ENCODE assay signal across 8 mouse cellular contexts in genomic region chr4:119338861-119339361, GRCm38 (mm10). TPM values are rescaled to one million over a fixed set of nuclear protein-coding genes. Genes with fewer than 3 reads are reported as not detected.
DNase-seq lines count a peak whose midpoint lies in the region; ATAC-seq lines count a peak whose summit lies in the region.

No protein-coding gene starts in this region.

- H3K9ac ChIP-seq in kidney, embryonic 16.5 days (replicated peaks; ENCODE audit: low read length): no peak overlapping the region
- H3K9ac ChIP-seq in liver, embryonic 11.5 days (ENCODE audit: low read depth, low read length): no peak overlapping the region

- no peak overlapping the region for H3K27ac ChIP-seq in kidney, embryonic 16.5 days (ENCODE audit: low read length)
- H3K27ac ChIP-seq in liver, embryonic 11.5 days (ENCODE audit: low read depth, low read length): no peak overlapping the region

- WGBS in kidney, embryonic 16.5 days: 3% methylated on average over 10 of the region's 10 CpGs
- 6% methylated on average over 10 of the region's 10 CpGs for WGBS in liver, embryonic 11.5 days

- no peaks in the 10 kb centered on the region for H3K36me3 ChIP-seq in kidney, embryonic 16.5 days (ENCODE audit: insufficient read depth, low read length)
- no peaks in the 10 kb centered on the region for H3K36me3 ChIP-seq in liver, embryonic 11.5 days (ENCODE audit: control insufficient read depth, insufficient read depth, low read length)

- ATAC-seq in kidney, embryonic 16.5 days (ENCODE audit: low FRiP score, low TSS enrichment): peak; percentile 35; the same call in 1 of the 2 replicates
- no peak for ATAC-seq in liver, embryonic 11.5 days (replicated peaks; ENCODE audit: low FRiP score)

- H3K27me3 ChIP-seq in kidney, embryonic 16.5 days (ENCODE audit: insufficient read depth, low read length): no peaks in the 10 kb centered on the region
- H3K27me3 ChIP-seq in liver, embryonic 11.5 days (replicated peaks; ENCODE audit: control insufficient read depth, insufficient read depth, low read length): no peaks in the 10 kb centered on the region

- H3K9me3 ChIP-seq in kidney, embryonic 16.5 days (ENCODE audit: low read length): no peaks in the 10 kb centered on the region
- H3K9me3 ChIP-seq in liver, embryonic 11.5 days (ENCODE audit: control insufficient read depth, low read length): no peaks in the 10 kb centered on the region

- H3K4me2 ChIP-seq in kidney, embryonic 16.5 days (replicated peaks; ENCODE audit: low read depth, low read length): no peak overlapping the region
- H3K4me2 ChIP-seq in liver, embryonic 11.5 days: no peak overlapping the region; the same call in 1 of the 2 replicates

- DNase-seq in 3T3-L1 (ENCODE audit: low read depth, low spot score): peak; percentile 48
- DNase-seq in MN1 (ENCODE audit: low spot score): peak; percentile 65
- peak; percentile 74 to 85 for DNase-seq in cerebellum, postnatal 14 days
- DNase-seq in frontal cortex, postnatal 36 days (ENCODE audit: low spot score in 2 of 2): peak; percentile 30 to 32
- peak; percentile 44 for DNase-seq in liver, embryonic 11.5 days (ENCODE audit: low spot score)
- DNase-seq in naive thymus-derived CD4-positive, alpha-beta T cell, adult 2 months (ENCODE audit: low read depth): peak; percentile 68
- peak; percentile 41 for DNase-seq in thymus, postnatal 0 days (ENCODE audit: low spot score)

- H3K4me3 ChIP-seq in kidney, embryonic 16.5 days (ENCODE audit: low read length): no peak overlapping the region
- H3K4me3 ChIP-seq in liver, embryonic 11.5 days (ENCODE audit: low read depth, low read length): no peak overlapping the region

- H3K4me1 ChIP-seq in kidney, embryonic 16.5 days (ENCODE audit: insufficient read depth, low read length): no peaks in the 10 kb centered on the region
- no peaks in the 10 kb centered on the region for H3K4me1 ChIP-seq in liver, embryonic 11.5 days (replicated peaks; ENCODE audit: control insufficient read depth, insufficient read depth, low read length)

RNA-seq across cellular contexts. Expression of gene Ppih, which starts 18.6 kb away (rescaled TPM):
- polyA plus RNA-seq in kidney, embryonic 16.5 days (2015; fragmentation: Nextera tagmentation; extraction: Ambion mirVana): 88.6 and 93.5 TPM in 2 replicates
- polyA plus RNA-seq in liver, embryonic 11.5 days (2014; fragmentation: Nextera tagmentation; extraction: Ambion mirVana): 138 and 140 TPM in 2 replicates
- 135 and 144 TPM in 2 replicates for polyA plus RNA-seq in thymus, postnatal 0 days (2015; fragmentation: Nextera tagmentation; extraction: Ambion mirVana)

RNA-seq across cellular contexts. Expression of gene Ybx1, which starts 44.5 kb away (rescaled TPM):
- polyA plus RNA-seq in kidney, embryonic 16.5 days (2015; fragmentation: Nextera tagmentation; extraction: Ambion mirVana): 494 and 555 TPM in 2 replicates
- polyA plus RNA-seq in liver, embryonic 11.5 days (2014; fragmentation: Nextera tagmentation; extraction: Ambion mirVana): 952 and 969 TPM in 2 replicates
- polyA plus RNA-seq in thymus, postnatal 0 days (2015; fragmentation: Nextera tagmentation; extraction: Ambion mirVana): 532 and 561 TPM in 2 replicates
